Mouse (Mus musculus) ES-Bruce4 (cell line): ENCODE measurements around the gene Olfr635.

ENCODE experiments used
- CTCF ChIP-seq: IDR thresholded peaks from one replicate; pipeline ENCODE4 v1.8.1; 2011; ENCODE audit warnings: low read depth, low read length
- EP300 ChIP-seq: IDR thresholded peaks from 2 replicates; pipeline ENCODE4 v1.6.1; 2011; ENCODE audit warnings: low read depth, low read length; ENCODE audit not compliant: insufficient read depth
- POLR2A ChIP-seq: IDR thresholded peaks from one replicate; pipeline ENCODE4 v1.8.1; 2011; ENCODE audit warnings: low read length; ENCODE audit not compliant: insufficient read depth

GRCm38 (mm10) chr7:103944137-103944536 lies 26.8 kb upstream of the Olfr635 start, which contains the start of gene Olfr633:
- TF ChIP-seq EP300 = no peak
- no peak for TF ChIP-seq POLR2A
- no peak for TF ChIP-seq CTCF
